Mouse (Mus musculus): ENCODE measurements around the gene Sgip1. TPM values are rescaled to one million over a fixed set of nuclear protein-coding genes. Genes with fewer than 3 reads are reported as not detected.

Gene Sgip1
- total RNA-seq, 2 experiments from 2014 or later = 1.1 to 1.9 TPM

DNA sequence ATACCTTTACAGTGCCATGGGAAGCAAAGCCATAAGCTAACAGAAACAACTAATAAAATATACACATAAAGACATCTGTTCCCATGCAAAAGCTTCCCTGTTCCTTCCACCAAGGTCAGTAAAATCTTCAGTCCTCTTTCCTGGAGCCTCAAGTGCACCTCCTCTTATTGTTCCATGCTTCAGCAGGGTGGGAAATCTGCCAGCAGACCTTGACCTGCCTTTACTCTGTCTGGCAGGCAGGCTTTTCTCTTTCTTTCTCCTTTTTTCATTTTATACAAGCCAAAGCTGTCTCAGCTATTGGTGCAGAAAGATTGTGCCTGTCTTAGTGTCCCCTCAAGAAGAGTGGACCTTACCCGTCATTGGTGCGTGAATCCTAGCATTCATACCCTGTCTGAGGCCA is 154.8 kb downstream of the Sgip1 start:
- DNase-seq (ENCODE audit: low spot score) = no peak

DNA sequence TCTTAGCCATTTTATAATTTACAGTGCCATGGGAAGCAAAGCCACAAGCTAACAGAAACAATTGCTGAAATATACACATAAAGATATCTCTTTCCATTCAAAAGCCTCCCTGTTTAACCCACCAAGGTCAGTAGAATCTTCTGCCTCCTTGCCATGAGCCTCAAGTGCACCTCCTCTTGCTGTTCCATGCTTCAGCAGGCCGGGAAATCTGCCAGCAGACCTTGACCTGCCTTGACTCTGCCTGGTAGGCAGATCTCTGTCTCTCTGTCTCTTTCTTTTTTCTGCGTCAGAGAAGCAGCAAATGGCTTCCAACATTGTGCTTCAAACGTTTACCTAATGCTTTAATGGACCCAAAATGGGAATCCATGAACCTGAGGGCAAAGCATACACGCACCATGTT is 157.9 kb downstream of the Sgip1 start:
- DNase-seq (ENCODE audit: low spot score) = no peak

DNA sequence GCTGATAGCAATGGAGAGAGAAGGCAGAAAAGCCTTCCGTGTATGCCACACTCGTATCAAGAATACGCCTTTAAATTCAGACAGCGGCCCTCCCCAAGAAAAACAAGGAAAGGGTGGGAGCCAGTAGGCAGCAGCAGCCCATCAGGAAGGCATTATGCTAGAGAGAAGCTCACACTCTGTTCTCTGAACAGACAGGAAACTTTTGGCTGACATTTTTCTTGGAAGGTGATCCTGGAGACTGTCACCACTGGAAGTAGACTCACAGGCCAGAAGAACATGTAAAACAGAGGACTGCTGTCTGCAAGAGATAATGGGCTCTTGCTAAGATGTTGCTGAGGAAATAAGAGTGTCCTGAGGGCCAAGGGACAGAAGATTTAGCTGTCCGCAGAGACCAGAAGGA is 158.6 kb downstream of the Sgip1 start:
- peak; percentile 47 for DNase-seq (ENCODE audit: low spot score)

DNA sequence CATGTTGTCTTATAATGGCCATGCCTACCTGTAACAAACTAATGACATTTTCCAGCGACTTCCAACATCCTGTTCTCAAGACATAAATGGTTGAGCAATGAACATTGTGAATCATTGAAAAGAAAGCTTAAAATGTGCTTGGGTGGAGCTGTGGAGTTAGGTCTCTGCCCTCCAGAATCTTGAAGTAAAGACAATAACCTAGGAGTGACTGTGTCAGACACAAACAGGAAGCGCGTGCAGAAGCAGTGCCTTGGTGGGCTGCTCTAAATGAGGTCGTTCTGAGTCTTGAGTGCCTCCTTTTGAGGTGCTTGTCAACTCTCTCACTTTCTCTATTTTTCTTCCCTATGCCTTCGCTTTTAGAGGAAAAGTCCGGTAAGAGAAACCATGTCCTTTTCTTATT is 159.1 kb downstream of the Sgip1 start:
- no peak for DNase-seq (ENCODE audit: low spot score)

DNA sequence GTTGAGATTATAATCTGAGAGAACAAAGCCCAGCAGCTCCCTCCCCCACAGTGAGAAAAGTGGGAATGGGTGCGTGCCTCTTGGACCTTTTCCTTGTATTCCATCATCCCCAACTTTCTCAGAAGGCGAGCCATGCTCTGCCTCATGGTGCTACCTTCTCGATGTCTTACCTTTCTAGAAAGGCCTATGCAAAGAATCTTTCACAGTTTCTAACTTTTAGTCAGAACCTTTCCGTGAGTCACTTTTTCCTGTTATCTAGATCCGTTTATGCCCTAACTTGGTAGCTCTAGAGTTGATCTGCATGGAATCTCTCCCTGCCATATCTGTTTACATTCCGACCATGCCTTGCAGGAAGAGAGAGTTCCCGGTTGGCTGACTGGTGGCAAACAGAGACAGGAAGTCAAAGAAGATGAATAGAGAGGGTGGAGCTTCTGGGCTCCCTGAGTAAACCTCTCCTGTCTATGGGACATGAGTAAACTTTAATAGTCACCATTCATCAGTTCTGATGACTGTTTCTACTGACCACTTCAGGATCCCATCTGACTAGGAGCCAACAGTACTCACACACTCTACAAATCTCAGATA is 166.8 kb downstream of the Sgip1 start:
- DNase-seq (ENCODE audit: low spot score) = no peak

DNA sequence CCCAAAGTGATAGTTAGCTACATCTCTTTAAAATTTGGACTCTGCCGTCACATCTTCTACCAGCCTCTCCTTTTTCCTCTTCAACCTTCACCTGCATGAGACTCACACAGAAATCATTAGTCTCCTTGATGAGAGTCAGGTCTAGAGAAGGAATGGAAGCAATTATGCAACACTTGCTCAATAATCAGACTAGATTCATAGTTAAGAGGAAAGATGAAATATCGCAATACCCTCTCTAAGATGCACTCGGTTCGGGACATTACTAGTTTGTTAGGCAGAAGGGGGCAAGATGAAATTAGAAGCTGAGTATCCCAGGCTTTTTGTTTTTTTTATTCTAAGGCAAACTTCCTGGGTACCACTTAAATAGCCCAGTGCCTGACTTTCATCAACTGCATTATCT is 169.1 kb downstream of the Sgip1 start:
- no peak for DNase-seq (ENCODE audit: low spot score)

DNA sequence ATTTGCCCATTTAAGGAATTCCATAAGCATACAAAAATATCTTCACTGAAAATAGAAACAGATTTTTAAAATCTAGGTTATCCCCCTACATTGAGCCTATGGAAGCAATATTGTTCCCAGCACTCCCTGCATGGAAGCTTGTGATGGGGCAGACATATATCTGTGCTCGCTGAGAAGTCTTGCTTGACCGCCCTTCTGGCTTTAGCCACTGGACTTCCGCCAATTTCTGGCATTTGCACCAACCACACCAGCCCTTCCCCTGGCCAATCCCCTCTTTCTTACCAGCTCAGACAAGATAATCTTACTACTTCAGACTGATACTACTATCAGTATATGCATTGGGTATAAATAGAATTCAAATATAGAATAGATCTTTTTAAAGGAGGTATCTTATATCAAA is 172.1 kb downstream of the Sgip1 start:
- no peak for DNase-seq (ENCODE audit: low spot score)

DNA sequence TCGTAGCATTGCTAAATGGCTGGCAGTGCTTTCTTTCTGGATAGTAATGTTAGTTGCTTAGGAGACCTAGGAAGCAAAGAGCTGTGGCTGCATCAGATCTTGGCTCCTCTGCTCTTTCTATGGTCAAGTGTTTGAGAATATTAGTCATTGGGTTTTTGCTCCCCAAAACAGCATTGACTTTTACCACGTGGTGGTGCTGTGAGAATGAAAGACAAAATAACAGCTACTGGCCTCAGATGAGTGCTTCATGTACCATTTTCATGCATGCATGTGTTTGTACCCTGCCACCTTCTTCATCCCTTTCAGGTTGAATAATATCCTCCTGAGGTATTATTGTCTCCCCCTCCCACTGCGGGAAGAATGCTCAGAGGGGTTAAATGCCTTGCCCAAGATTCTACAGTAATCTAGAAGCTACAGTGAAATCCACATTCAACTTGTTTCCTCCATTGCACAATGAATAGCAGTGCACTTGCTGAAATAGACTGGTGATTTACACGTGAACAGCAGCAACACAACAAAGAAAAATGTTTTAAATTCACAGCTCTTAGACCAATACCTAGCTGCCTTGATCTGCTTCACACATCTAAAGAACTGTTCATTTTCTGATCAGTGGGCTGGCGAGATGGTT is 172.7 kb downstream of the Sgip1 start:
- no peak for DNase-seq (ENCODE audit: low spot score)

DNA sequence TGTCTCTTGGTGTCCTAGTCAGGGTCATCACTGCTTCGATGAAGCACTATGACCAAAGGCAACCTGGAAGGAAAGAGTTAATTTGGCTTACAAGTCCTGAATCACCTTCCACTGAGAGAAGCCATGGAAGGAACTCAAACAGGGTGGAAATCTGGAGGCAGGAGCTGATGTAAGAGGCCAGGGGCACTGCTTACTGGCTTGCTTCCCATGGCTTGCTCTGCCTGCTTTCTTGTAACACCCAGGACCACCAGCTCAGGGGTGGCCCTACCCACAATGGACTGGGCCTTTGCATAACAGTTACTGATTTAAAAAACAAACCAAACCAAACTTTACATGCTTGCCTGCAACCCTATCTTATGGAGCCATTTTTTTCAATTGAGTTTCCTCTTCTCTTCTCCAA is 177.1 kb downstream of the Sgip1 start:
- DNase-seq (ENCODE audit: low spot score) = no peak

DNA sequence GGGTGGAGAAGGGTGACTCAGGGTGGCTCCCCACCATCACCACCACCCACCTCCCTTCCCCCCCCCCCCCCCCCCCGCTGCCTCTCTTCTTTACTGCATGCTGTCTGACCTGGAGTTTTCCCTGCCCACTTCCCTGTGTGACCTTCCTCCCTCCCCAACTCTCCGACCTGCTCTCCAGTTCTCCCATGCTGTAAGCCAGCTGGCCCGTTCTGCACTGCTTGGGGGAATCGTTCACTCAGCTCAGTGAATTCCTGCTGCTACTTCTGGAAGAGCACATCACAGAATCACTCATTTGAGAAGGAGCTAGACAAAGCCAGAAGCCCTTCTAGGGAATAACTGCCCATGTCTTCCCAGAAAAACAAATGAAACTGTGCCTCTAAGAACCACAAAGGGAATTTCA is 188.4 kb downstream of the Sgip1 start:
- DNase-seq (ENCODE audit: low spot score) = no peak

DNA sequence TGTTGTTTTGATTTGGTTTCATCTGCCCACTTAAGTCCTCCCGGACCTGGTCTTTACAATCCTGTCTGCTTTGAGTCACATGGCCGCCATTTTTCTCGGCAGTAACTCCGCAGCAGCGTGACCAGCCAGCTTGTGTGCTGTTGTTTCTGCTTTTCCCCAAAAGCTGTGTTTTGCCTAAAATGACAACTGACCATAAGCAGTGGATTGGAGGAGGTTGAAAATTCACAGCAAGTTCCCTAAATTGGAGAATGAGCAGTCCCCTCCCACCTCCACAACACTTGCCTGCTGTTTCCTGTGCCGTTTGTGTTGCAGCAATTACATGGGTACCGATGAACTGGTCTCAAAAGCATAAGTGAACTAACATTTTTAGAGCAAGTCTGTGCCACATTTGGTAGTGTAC is 189.6 kb downstream of the Sgip1 start:
- no peak for DNase-seq (ENCODE audit: low spot score)

DNA sequence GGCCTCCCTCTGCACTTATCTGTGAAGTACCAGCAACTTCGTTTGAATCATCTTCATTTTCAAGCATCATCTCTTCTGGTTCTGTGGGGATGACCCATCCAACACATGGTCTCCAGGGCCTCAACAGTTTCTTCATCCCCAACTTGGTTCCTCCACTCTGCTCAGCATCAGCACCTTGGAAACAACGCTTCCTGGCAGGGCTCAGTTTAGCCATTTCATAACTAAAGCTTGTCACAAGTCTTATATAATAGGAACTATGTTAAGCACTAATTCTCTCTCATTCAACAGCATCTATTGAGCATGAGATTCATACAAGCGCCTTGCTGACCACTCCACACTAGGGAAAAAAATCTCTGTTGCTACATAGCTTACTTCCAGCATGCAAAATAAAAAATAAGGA is 199.2 kb downstream of the Sgip1 start:
- DNase-seq (ENCODE audit: low spot score) = no peak

DNA sequence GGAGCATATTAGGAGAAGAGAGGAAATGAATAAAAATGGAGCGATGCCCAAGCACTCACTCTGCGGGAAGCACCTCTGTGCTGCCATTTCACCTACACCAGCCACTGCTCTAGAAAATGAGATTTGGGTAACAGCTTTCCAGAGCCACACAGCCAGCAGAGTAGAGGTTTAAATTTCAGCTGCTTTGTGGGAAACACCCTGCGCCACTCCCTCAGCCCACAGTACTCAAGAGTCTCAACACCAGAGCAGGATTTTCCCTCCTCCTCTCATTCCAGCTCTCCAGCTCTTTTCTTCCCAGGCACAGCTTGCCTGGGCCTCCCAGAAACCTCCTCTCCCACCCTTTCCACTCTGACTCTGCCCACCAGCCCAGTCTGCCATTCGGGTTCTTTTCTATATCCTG is 199.6 kb downstream of the Sgip1 start:
- no peak for DNase-seq (ENCODE audit: low spot score)

DNA sequence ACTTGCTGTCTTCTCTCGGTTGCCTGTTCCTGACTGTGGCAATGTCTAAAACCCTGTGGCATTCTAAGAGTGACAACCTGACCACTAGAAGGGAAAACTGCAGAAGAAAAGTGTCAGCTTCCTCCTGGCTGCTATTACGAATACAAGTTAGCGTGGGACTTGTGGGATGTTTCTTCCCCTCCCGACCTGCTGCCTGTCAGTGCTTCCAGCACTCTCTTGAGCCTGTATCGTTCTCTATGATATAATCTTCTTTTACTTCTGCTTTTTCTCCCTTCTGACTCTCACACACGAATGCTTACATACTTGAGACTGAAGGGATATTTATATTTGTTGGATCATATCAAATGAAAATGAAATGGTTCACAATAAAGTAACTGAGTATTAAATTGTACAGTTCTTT is 203.2 kb downstream of the Sgip1 start:
- no peak for DNase-seq (ENCODE audit: low spot score)

DNA sequence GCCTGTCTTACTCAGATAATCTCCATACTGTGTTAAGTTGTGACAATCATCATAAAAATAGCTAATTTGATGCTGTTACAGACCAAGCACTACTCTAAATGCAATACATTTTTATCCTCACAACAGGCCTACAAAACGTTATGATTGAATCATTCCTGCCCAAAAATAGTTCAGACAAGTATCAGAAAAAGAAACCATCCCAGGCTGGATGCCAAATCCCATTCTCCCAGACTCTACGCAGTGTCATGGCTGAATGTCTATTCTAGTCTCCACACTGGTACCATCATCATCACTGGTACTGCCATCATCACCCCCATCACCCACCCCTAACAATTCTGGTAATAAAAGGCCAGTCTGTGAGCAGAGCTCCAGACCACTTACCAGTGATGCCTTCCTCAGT is 211.4 kb downstream of the Sgip1 start:
- DNase-seq (ENCODE audit: low spot score) = no peak

DNA sequence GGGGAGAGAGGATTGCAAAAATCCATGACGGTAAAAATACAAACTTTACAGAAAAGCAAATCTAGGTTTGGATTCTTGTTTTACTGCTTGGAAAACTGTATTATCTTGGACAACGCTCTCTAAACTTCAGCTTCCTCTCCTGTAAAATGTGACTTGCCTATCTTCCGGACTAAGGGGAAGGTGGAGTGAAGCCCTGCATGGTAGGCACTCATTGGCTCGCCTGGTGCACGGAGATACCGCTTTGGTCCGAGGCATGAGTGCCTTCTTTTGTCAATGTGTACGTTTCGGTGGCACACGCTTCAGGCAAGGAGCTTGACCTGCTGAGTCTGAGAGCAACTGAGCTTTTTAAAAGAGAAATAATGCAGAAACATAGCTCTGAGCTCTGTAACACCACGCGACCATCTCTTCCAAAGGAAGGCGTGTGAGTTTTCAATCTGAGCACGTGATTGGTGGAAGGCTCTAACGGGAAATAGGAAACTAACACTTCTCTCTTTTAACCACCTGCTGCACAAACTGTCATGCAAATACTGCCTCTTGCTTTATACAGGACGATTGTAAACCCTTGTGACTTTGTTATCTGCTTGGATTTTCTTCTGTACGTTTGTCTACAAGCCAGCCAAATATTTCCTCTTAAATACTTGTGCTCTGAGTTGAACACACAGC is 214.3 kb downstream of the Sgip1 start:
- no peak for DNase-seq (ENCODE audit: low spot score)

DNA sequence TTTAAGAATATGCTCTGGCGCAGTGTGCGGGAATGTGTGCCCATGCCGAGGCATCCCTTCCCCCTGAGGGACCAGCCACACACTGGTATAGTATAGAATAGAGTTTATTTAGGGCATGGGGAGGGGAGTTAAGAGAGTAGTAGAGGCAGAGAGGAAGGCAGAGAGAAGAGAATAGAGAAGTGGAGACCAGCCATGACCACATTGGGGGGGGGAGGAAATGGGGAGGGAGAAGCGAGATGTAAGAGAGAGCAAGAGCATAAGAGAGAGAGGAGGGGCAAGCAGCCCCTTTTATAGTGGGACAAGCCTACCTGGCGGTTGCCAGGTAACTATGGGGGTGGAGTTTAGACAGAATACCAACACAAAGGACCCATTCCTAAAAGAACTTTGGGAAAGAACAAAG is 218.3 kb downstream of the Sgip1 start:
- DNase-seq (ENCODE audit: low spot score) = no peak

DNA sequence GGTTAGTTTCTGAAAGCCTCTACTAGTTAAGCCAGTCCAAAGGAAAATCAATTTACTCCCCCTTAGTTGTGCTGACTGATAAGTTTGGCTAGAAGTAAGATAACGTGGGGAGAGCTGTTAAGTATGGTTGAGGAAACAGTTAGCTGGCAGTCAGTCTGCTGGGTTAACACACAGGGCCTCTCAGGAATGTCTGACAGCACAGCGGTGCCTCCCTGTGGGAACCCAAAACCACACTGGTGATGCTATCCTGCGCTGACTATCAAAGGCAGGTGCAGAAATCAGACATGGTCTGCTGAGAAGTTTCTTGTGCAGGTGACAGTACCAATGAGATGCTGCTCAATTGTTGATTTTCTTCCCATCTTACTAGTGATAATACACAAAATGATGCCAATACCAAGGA is 223.1 kb downstream of the Sgip1 start:
- DNase-seq (ENCODE audit: low spot score) = no peak

DNA sequence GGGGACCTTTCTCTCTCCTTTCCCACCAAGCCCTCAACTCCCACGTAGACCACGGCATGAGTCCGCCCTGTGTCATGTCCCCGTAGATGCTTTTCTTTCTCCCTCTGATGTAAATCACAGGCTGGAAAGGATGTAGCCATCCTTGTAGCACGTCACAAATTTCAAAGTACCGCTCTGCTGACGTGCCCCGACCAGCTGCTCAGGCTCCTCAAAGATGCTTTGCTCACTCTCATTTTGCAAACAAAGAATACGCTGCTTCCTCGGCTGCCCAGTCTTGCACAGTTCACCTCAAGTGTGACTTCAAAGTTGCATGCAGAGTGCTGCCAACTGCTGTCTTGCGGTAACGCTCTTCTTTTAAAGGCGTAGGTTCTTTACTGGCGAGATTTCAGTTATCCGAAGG is 226.7 kb downstream of the Sgip1 start:
- DNase-seq (ENCODE audit: low spot score) = no peak

DNA sequence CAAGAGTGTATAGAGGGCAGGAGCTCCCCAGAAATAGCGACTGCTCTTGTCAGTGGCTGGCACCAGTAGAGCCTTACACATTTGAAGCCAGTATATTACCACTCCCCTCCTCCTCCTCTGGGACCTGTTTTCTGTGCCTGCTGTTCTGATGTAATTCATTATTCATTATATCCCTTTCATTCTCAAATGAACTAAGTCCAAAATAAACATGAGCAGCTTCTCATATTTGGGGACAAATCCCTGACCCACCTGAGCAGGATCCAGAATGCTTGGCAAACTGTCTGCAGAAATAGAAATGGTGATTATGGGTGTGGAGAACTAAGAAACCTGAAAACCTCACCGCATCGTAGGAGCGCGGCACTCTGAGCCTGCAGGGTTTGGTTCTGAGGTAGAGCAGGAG is 228.5 kb downstream of the Sgip1 start:
- no peak for DNase-seq (ENCODE audit: low spot score)

DNA sequence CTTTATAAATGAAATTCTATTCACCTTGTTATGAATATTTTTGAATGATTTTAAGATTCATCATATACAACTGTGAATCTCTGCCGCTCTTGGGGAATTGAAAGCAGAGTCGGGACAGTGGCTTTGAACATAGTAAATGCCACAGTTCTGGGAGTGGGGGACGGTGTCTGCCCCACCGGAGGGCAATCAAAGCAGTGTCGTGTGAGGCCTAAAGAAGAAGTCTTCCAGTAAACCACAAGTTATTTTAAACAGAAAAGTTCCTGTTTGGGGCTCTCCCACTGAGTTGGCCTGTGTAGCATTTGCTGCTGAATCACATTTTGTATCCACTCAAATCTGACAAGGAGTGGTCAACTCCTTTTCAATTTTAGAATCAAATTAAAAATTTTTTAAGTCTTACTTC is 230.1 kb downstream of the Sgip1 start:
- DNase-seq (ENCODE audit: low spot score) = no peak

DNA sequence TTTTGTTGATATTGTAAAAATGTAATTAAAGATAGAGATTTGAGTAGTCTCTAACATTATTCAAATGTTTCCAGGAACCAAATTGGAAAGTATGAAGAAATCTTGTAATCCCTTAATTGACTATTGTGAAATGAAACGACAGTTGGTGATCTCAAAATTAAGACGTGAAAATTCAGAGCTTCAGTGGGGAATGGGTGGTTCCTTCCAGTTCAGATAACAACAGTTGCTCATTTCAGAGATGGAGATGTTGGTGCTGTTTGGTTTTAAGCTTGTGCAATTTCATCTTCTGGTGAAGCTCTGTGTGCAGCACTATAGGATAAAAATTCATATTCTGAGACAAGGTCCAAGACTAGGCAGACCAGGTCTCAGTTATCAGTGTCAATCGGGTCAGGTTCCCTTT is 231.0 kb downstream of the Sgip1 start:
- no peak for DNase-seq (ENCODE audit: low spot score)

DNA sequence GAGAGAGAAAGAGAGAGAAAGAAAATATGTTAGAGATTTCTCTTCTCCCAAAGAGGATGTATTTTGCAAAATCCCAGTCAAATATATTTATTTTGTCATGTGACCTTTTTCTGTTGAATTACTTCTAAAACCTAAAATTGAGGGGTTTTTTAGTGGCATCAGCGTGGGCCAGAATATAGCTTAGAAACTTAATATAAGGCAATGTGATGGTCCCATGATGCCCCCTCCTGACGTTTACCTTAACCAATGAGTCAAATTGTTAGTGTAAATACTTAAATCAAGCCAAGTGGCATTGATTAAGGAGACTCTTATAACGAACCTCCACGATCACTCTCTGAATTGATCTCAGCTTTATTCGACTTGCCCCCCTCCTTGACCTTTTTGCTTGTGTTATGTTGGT is 233.1 kb downstream of the Sgip1 start:
- DNase-seq (ENCODE audit: low spot score) = no peak
